Mouse (Mus musculus) myocyte (in vitro differentiated cells): ENCODE measurements around the gene Fam8a1.

ENCODE experiments used
- MYOD1 ChIP-seq, 3 experiments: IDR thresholded peaks; one replicate each; pipeline ENCODE4 v1.6.1; 2011; ENCODE audit warnings: control low read depth in 2 of 3, low read depth in 2 of 3, mild to moderate bottlenecking in 2 of 3, moderate library complexity in 1 of 3; ENCODE audit not compliant: insufficient read length in 2 of 3, control insufficient read depth in 1 of 3
- MYOG ChIP-seq, 3 experiments: IDR thresholded peaks; one replicate each; pipeline ENCODE4 v1.6.1; 2011; ENCODE audit warnings: control low read depth in 2 of 3, low read depth in 2 of 3, mild to moderate bottlenecking in 2 of 3; ENCODE audit not compliant: insufficient read length in 2 of 3, control insufficient read depth in 1 of 3, insufficient read depth in 1 of 3
- POLR2A ChIP-seq: IDR thresholded peaks from one replicate; pipeline ENCODE4 v1.6.1; 2011; ENCODE audit warnings: low read depth, mild to moderate bottlenecking, control low read depth, moderate library complexity; ENCODE audit not compliant: insufficient read length
- TCF12 ChIP-seq: IDR thresholded peaks from one replicate; pipeline ENCODE4 v1.6.1; 2011; ENCODE audit warnings: mild to moderate bottlenecking, control low read depth; ENCODE audit not compliant: poor library complexity, insufficient read depth, severe bottlenecking
- USF1 ChIP-seq: IDR thresholded peaks from one replicate; pipeline ENCODE4 v1.6.1; 2011; ENCODE audit warnings: low read depth, mild to moderate bottlenecking, control low read depth, moderate library complexity

GRCm38 (mm10) chr13:46645476-46645875 lies 23.8 kb upstream of the Fam8a1 start:
- TF ChIP-seq POLR2A (no peak), USF1 (no peak), TCF12 (no peak), MYOG (IDR thresholded peaks at IDR 0.05; ENCODE audit: control insufficient read depth in 1 of 3, insufficient read depth in 1 of 3, insufficient read length in 2 of 3, low read depth in 2 of 3) (no peak), MYOD1 (IDR thresholded peaks at IDR 0.05; ENCODE audit: control insufficient read depth in 1 of 3, insufficient read length in 2 of 3, low read depth in 2 of 3) (no peak)
